Mouse (Mus musculus) erythroblast, adult 5-6 weeks (primary cell): Measurements from ENCODE around the gene Acsl1. TPM values are rescaled to one million over a fixed set of nuclear protein-coding genes. Genes with fewer than 3 reads are reported as not detected.
A peak's percentile ranks its signal among the peaks of the same experiment; 100 is the strongest.
"Not testable (repeated sequence)": the region's sequence is repeated elsewhere in the genome, so short reads cannot be mapped to it uniquely, and the experiment has no call there.

Experiments used
- ATAC-seq: replicated peaks from 2 replicates; pipeline ENCODE4 v1.8.0; 2016; ENCODE audit warnings: moderate number of reproducible peaks, mild to moderate bottlenecking, moderate TSS enrichment, inconsistent platforms; ENCODE audit not compliant: poor library complexity, low FRiP score, severe bottlenecking
- total RNA-seq, 2 experiments: library from RNA; stranded (forward) in 1 of 2; stranded (reverse) in 1 of 2; fragments of 150-400 nt in 1 of 2; fragments of 200-764, 138-1000 nt in 1 of 2; gene quantifications; 2 replicates each; pipeline versions ENCODE4 v1.2.3 to v1.2.4; 2015 to 2017; ENCODE audit warnings: low replicate concordance in 2 of 2

Acsl1 gene
- total RNA-seq, 2 experiments from 2014 or later = 393 to 623 TPM

- no peak for ATAC-seq
These were observed 79.2 kb downstream of the Acsl1 start for GRCm38 (mm10) chr8:46550058-46550457.

GRCm38 (mm10) chr8:46551029-46551428 lies 80.2 kb downstream of the Acsl1 start:
- ATAC-seq = peak; percentile 22

GRCm38 (mm10) chr8:46551615-46552440 lies 81.0 kb downstream of the Acsl1 start, which contains the start of gene Cenpu:
Gene Cenpu, plus strand, starts transcription at chr8:46552028.
- ATAC-seq = peak; percentile 84

- peak; percentile 51 for ATAC-seq
These were observed 81.6 kb downstream of the Acsl1 start for GRCm38 (mm10) chr8:46552441-46552765.

- no peak for ATAC-seq
These were observed 88.6 kb downstream of the Acsl1 start for GRCm38 (mm10) chr8:46559428-46559827.

GRCm38 (mm10) chr8:46562333-46562732 lies 91.5 kb downstream of the Acsl1 start:
- no peak for ATAC-seq

- ATAC-seq = no peak
These were observed 96.2 kb downstream of the Acsl1 start for GRCm38 (mm10) chr8:46566914-46567529.

- no peak for ATAC-seq
These were observed 97.1 kb downstream of the Acsl1 start for GRCm38 (mm10) chr8:46567946-46568345.

GRCm38 (mm10) chr8:46568942-46569341 lies 98.1 kb downstream of the Acsl1 start:
- peak; percentile 53; the same call in 1 of the 2 replicates for ATAC-seq

GRCm38 (mm10) chr8:46569659-46570441 lies 99.0 kb downstream of the Acsl1 start:
- no peak for ATAC-seq

- ATAC-seq = no peak
These were observed 99.8 kb downstream of the Acsl1 start for GRCm38 (mm10) chr8:46570673-46571072.

GRCm38 (mm10) chr8:46573446-46573845 lies 102.6 kb downstream of the Acsl1 start:
- no peak for ATAC-seq

GRCm38 (mm10) chr8:46573964-46574363 lies 103.1 kb downstream of the Acsl1 start:
- ATAC-seq = no peak

- no peak for ATAC-seq
These were observed 108.0 kb downstream of the Acsl1 start for GRCm38 (mm10) chr8:46578794-46579193.

- not testable (repeated sequence) for ATAC-seq
These were observed 113.5 kb downstream of the Acsl1 start for GRCm38 (mm10) chr8:46584328-46584727.

GRCm38 (mm10) chr8:46585576-46585975 lies 114.7 kb downstream of the Acsl1 start:
- ATAC-seq = no peak

Other genes starting within 250 kb of the Acsl1 start
- gene Helt, start 176.4 kb upstream of the Acsl1 start, total RNA-seq (2015; ENCODE audit: low replicate concordance) = not detected in 2 replicates
- not detected in 2 replicates for gene Helt, start 176.4 kb upstream of the Acsl1 start, total RNA-seq (2017; ENCODE audit: low replicate concordance)
- gene Cenpu, start 81.0 kb downstream of the Acsl1 start, total RNA-seq (2015; ENCODE audit: low replicate concordance) = 6.5 and 19.4 TPM in 2 replicates
- gene Cenpu, start 81.0 kb downstream of the Acsl1 start, total RNA-seq (2017; ENCODE audit: low replicate concordance) = 30.5 and 31.9 TPM in 2 replicates
- 3.8 and 15.2 TPM in 2 replicates for gene Primpol, start 146.2 kb downstream of the Acsl1 start, total RNA-seq (2015; ENCODE audit: low replicate concordance)
- 3.8 and 14.0 TPM in 2 replicates for gene Primpol, start 146.2 kb downstream of the Acsl1 start, total RNA-seq (2017; ENCODE audit: low replicate concordance)
- gene Casp3, start 146.3 kb downstream of the Acsl1 start, total RNA-seq (2015; ENCODE audit: low replicate concordance) = 18.4 and 31.5 TPM in 2 replicates
- 39.3 and 41.9 TPM in 2 replicates for gene Casp3, start 146.3 kb downstream of the Acsl1 start, total RNA-seq (2017; ENCODE audit: low replicate concordance)